Mouse (Mus musculus): ENCODE measurements at regions not wholly inside any gene's neighbourhood (a gene's known extent, or its start where the extent isn't known, plus 50 kb on each side); places are given as distances from the start of the nearest gene placed in this dataset.

DNA sequence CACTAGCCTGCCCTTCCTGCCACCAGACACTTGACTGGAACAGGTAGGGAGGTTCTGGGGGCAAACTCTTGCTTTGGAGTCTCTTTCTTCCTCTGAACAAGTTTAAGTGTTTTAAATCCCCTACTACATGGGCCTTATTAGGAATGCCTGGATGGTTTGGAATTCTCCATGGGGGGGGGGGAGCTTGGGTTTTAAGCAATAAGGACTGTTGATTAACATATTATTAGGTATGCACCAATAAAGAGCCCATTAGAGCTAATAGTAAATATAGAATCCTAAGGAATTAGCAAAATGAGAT lies 196.0 kb upstream of the Irx3 start:
- TF ChIP-seq EP300 (IDR thresholded peaks at IDR 0.05; ENCODE audit: low read depth): no peak
- TF ChIP-seq CTCF (IDR thresholded peaks at IDR 0.05; ENCODE audit: low read depth): no peak

All from liver, postnatal 0 days (tissue).